Mouse (Mus musculus) layer of hippocampus, adult 18-20 months (tissue): ENCODE data around the gene Morc1. TPM values are rescaled to one million over a fixed set of nuclear protein-coding genes. Genes with fewer than 3 reads are reported as not detected.

ENCODE experiments used
- DNase-seq, 2 experiments: peaks; one replicate each; pipeline ENCODE4 v3.0.0; 2022; ENCODE audit warnings: low spot score in 2 of 2
- long read RNA-seq: library from polyadenylated mRNA; stranded (forward); transcript quantifications from one replicate; pipeline ENCODE4 v2.0.0, GENCODE M21; 2021
- total RNA-seq, 2 experiments: library from RNA; stranded (reverse); gene quantifications; 2 replicates each; pipeline ENCODE4 v1.2.3; 2021

Gene Morc1
- total RNA-seq, result under 1 TPM; 0.17 to 0.25 TPM
- long read RNA-seq, result 0 reads

- no peak for DNase-seq
Measured at GRCm38 (mm10) chr16:48431027-48431426, at the start of gene Morc1. TSS of gene Morc1 (plus strand) at chr16:48431237.

DNA sequence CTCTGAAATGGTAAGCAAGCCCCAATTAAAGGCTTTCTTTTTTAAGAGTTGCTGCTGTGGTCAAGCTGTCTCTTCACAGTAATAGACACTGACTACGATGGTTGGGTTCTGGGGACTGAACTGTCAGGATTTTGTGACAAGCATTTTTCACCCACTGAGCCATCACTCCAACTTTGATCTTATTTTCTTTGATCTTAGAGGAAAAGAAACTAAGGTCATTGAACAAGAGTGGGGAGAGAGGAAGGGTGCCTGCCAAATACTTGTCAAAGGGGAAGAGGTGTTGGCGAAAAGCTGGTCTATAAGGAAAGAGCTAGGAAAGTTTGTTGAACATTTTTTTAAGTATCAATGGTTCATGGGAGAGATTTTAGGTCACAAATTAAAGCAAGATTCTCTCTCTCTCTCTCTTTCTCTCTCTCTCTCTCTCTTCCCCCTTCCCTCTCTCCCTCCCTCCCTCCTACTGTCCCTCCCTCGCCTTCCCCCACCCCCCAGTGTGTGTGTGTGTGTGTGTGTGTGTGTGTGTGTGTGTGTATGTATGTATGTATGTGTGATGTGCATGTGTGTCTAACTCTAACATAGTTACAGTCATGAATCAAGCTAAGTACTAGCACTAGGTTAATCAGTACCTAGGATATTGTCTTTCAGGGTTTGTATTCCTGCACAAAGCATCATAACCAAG is 47.3 kb upstream of the Morc1 start:
- no peak for DNase-seq

DNA sequence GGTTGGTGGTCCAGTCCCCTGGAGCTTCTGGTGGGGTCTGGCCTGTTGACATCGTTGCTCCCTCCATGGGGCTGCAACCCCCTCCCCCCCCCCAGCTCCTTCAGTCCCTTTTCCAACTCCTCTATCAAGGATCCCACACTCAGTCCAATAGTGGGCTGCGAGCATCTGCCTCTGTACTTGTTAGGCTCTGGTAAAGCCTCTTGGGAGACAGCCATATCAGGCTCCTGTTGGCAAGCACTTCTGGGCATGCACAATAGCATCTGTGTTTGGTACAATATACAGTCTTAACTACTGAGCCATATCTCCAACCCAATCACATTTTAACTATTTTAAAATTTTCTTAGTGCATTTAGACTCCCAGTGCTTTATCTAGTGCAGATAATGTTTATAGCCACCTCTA is 44.1 kb upstream of the Morc1 start:
- peak; percentile 64 to 75 for DNase-seq

GRCm38 (mm10) chr16:48395278-48395677 is 35.8 kb upstream of the Morc1 start:
- no peak for DNase-seq

DNA sequence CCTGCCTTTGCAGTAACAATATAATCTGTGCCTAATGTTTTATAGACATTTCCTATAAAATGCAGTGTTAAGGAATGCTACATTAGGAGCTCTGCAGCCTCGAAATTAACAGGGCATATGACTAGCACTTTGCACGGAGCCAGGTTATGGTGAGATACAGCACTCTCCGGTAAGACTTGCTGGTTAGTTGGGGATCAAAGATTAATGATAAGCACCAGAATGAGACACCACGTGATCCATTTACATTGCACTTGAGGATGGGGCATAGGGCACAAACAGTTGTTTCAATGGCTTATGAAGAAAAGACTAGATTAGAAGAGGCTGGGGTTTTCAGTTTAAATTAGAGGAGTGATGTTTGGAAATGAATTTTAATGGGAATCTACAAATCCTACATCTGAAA is 28.1 kb upstream of the Morc1 start:
- no peak for DNase-seq

GRCm38 (mm10) chr16:48403423-48403822 is 27.6 kb upstream of the Morc1 start:
- DNase-seq, result no peak

DNA sequence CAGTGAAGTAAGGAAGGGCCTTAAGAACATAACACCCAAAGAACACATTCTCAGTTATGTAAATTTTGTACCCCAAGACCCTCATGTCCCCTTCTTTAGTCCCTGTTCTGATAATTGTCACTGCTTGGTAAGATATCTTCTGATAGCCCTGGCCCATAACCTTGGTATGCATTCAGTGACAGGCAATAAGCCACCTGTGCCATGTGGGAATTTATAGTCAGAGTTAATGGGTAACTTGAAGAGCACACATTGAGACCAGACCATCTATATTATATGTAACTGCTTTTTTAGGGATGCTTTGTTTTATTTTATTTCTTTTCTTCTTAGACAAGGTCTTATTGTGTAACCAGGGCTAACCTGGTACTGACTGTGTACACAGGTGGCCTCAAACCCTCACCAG is 27.0 kb upstream of the Morc1 start:
- DNase-seq, result no peak

DNA sequence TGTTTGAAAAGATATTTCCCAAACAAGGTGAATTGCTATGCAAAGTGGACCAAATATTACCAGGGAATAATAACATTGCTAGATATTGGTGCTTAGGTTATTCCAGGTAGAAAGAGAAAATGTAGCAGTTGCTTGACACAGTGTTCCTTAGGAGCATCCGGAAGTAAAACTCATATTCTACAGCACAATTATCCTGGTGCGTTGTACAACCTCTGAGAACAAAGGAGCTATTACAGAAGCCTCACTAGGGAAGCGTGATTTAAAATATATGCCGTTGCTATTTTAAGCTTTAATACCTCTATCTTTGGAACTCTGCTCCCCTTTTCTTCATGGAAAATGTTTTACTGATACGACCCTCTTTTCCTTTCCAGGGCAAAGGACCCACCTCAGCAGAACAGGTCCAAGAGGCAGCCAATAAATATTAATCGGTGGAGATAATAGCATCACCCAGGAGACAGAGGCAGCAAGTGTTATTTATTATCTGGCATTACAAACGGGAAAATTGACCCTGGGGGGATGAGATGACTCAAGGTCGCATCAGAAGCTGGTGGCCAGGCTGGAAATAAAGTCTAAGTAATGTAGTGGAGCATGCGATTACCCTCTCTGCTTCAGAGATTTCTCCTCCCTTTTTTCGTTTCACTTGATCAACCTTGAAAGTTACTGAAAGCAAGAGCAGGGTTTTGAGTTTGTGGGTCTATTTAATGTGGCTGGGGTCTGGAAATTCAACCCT is 25.2 kb upstream of the Morc1 start:
- DNase-seq, result no peak

DNA sequence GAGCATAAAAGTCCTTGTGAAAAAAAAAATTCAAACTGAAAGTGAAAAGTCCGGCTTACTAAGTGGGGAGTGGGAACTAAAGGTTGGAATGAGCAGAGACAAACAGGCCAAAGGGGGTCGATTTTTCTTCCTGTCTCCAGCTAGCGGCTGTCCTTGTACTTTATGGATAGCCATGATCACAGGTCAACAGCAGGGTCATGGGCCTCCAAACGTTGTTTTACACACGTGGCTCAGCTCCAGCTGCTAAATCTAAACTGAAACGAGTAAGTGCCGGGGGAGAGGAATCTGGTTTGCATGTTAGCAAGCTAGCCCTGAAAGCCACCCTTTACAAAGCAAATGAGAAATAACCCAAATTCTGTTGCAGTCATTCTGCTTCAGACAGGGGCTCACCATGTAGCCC is 21.5 kb upstream of the Morc1 start:
- DNase-seq, result no peak

GRCm38 (mm10) chr16:48410125-48410524 is 20.9 kb upstream of the Morc1 start:
- DNase-seq, result no peak

- DNase-seq, result no peak
Measured at GRCm38 (mm10) chr16:48412246-48412645, 18.8 kb upstream of the Morc1 start, which contains the start of gene Gm5485. TSS of gene Gm5485 (minus strand) at chr16:48412416.

GRCm38 (mm10) chr16:48418557-48418956 is 12.5 kb upstream of the Morc1 start:
- no peak for DNase-seq

DNA sequence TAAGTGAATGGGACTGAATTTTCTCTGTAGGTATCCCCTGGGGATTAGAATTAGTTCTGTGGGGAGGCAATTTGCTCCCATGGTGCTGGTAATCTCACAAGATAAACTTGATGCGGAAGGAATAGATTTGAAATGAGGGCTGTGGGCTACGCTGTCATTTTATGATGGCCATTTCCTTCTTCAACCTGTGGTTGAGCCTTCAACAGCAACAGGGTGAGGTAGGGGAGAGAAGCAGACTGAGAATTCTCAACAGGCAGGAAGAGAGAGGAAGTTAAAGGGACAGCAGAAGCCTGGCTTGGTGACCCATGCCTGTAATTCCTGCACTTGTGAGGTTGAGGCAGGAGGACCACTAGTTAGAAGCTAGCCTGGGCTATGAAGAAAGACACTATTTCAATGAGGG is 12.0 kb upstream of the Morc1 start:
- DNase-seq, result no peak

GRCm38 (mm10) chr16:48422501-48422900 is 8.5 kb upstream of the Morc1 start:
- DNase-seq, result no peak

- no peak for DNase-seq
Measured at GRCm38 (mm10) chr16:48424069-48424468, 7.0 kb upstream of the Morc1 start.

GRCm38 (mm10) chr16:48429427-48429826 is 1.6 kb upstream of the Morc1 start:
- no peak for DNase-seq

DNA sequence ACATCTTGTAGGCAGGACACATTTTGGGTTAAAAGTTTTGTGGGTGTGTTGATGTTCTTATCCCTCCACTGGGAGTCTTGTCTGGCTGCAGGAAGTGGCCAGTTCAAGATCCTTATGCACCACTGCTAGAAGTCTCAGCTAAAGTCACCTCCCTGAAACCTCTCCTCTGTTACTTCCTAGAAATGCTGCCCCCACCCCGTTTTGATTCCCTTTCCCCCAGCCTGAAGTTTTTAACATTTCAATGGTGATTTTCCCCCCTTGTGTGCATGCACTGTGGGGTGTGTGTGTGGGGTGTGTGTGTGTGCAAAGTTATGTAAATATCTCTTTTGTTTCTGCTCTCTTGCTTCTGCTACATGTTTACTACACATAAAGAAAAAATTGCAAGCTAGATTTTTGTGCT is 4.4 kb downstream of the Morc1 start:
- no peak for DNase-seq

DNA sequence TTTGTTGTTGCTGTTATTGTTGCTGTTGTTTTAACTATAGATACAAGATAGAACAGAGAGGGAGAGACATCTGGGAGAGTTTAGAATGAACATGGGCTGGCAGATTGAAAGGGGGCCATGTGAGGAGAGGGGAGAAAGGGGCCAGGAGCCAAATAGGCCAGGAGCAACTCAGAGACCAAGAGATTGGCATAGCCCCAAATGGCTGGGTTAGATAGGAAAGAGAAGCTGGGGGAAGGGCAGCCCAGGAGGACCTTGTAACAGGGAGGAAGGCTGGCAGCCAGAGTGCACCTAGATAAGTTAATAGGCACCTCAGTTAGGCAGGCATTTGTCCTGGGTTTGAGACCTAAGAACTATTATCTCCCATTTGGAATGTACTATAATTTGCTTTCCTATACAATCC is 6.4 kb downstream of the Morc1 start:
- DNase-seq, result no peak

GRCm38 (mm10) chr16:48444589-48444988 is 13.6 kb downstream of the Morc1 start:
- DNase-seq, result no peak

- no peak for DNase-seq
Measured at GRCm38 (mm10) chr16:48446161-48446925, 15.3 kb downstream of the Morc1 start.

DNA sequence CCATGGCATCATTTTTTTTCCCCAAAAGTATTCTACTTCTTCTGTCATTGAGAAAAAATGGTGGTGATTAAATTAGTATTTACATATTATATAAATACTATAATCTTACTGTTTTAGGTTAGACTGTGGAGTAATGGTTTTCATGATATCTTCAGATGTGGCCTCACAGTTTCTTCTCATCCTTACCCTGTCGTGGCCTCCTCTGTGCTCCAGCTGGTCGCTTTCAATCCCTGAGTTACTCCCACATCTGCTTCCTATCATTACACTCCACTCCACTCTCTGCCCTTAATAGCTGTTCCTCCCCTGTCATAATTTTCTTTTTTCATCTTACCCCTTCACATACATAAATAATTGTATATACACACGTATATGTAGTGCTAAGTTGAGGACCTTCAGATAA is 22.2 kb downstream of the Morc1 start:
- no peak for DNase-seq

- no peak for DNase-seq
Measured at GRCm38 (mm10) chr16:48473396-48473795, 42.4 kb downstream of the Morc1 start.
